Mouse (Mus musculus): ENCODE measurements around the gene Flt3.

DNA sequence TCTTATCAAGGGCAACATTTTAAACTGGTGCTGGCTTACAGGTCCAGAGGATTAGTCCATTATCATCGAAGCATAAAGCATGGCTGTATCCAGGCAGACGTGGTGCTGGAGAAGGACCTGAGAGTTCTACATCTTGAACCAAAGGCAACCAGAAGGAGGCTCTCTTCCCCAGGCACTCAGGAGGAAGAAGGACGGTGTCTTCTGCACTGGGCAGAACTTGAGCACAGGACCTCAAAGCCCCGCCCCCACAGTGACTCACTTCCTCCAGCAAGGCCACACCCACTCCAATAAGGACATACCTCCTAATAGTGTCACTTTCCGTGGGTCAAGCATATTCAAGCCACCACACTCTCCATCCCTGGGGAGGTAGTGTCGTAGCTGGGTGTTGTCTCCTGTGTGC is 10.3 kb upstream of the Flt3 start:
- TF ChIP-seq POLR2A (IDR thresholded peaks at IDR 0.05; ENCODE audit: low read depth, low read length) (no peak), CTCF (IDR thresholded peaks at IDR 0.05; ENCODE audit: extremely low read depth, insufficient read length, insufficient replicate concordance, low read depth, low read length) (no peak)
